Mouse (Mus musculus): ENCODE data around the gene Stk39.
A peak's percentile ranks its signal among the peaks of the same experiment; 100 is the strongest.

Stk39 gene

GRCm38 (mm10) chr2:68345269-68345668 is 126.8 kb downstream of the Stk39 start:
- no peak for DNase-seq (ENCODE audit: low read depth, low spot score)

GRCm38 (mm10) chr2:68343751-68344150 is 128.3 kb downstream of the Stk39 start:
- no peak for DNase-seq (ENCODE audit: low read depth, low spot score)

- no peak for DNase-seq (ENCODE audit: low read depth, low spot score)
These were observed 129.9 kb downstream of the Stk39 start for GRCm38 (mm10) chr2:68342122-68342646.

- DNase-seq (ENCODE audit: low read depth, low spot score): no peak
These were observed 135.2 kb downstream of the Stk39 start for GRCm38 (mm10) chr2:68336913-68337312.

- no peak for DNase-seq (ENCODE audit: low read depth, low spot score)
These were observed 137.1 kb downstream of the Stk39 start for GRCm38 (mm10) chr2:68334945-68335344.

- no peak for DNase-seq (ENCODE audit: low read depth, low spot score)
These were observed 146.8 kb downstream of the Stk39 start for GRCm38 (mm10) chr2:68325306-68325705.

GRCm38 (mm10) chr2:68321230-68321629 is 150.8 kb downstream of the Stk39 start:
- no peak for DNase-seq (ENCODE audit: low read depth, low spot score)

- DNase-seq (ENCODE audit: low read depth, low spot score): no peak
These were observed 151.4 kb downstream of the Stk39 start for GRCm38 (mm10) chr2:68320670-68321069.

GRCm38 (mm10) chr2:68318452-68318851 is 153.6 kb downstream of the Stk39 start:
- no peak for DNase-seq (ENCODE audit: low read depth, low spot score)

GRCm38 (mm10) chr2:68317895-68318294 is 154.2 kb downstream of the Stk39 start:
- DNase-seq (ENCODE audit: low read depth, low spot score): no peak

GRCm38 (mm10) chr2:68317452-68317851 is 154.6 kb downstream of the Stk39 start:
- DNase-seq (ENCODE audit: low read depth, low spot score): no peak

GRCm38 (mm10) chr2:68315258-68315657 is 156.8 kb downstream of the Stk39 start:
- peak; percentile 27 for DNase-seq (ENCODE audit: low read depth, low spot score)

GRCm38 (mm10) chr2:68310121-68310520 is 161.9 kb downstream of the Stk39 start:
- no peak for DNase-seq (ENCODE audit: low read depth, low spot score)

- DNase-seq (ENCODE audit: low read depth, low spot score): no peak
These were observed 165.5 kb downstream of the Stk39 start for GRCm38 (mm10) chr2:68306519-68306918.

GRCm38 (mm10) chr2:68304771-68305460 is 167.2 kb downstream of the Stk39 start:
- no peak for DNase-seq (ENCODE audit: low read depth, low spot score)

- no peak for DNase-seq (ENCODE audit: low read depth, low spot score)
These were observed 170.1 kb downstream of the Stk39 start for GRCm38 (mm10) chr2:68301811-68302542.

- no peak for DNase-seq (ENCODE audit: low read depth, low spot score)
These were observed 173.7 kb downstream of the Stk39 start for GRCm38 (mm10) chr2:68298356-68298755.

- DNase-seq (ENCODE audit: low read depth, low spot score): no peak
These were observed 174.1 kb downstream of the Stk39 start for GRCm38 (mm10) chr2:68297955-68298354.

- DNase-seq (ENCODE audit: low read depth, low spot score): no peak
These were observed 175.3 kb downstream of the Stk39 start for GRCm38 (mm10) chr2:68296743-68297142.

GRCm38 (mm10) chr2:68292539-68293320 is 179.3 kb downstream of the Stk39 start:
- DNase-seq (ENCODE audit: low read depth, low spot score): no peak

- DNase-seq (ENCODE audit: low read depth, low spot score): no peak
These were observed 180.2 kb downstream of the Stk39 start for GRCm38 (mm10) chr2:68291895-68292294.

GRCm38 (mm10) chr2:68289961-68290360 is 182.1 kb downstream of the Stk39 start:
- DNase-seq (ENCODE audit: low read depth, low spot score): no peak

Data from skeletal muscle tissue, adult 2 months (tissue).